Mouse (Mus musculus) limb, embryonic 10.5 days (tissue): ENCODE results near the gene H2-Q10. TPM values are rescaled to one million over a fixed set of nuclear protein-coding genes. Genes with fewer than 3 reads are reported as not detected.
"Not testable (repeated sequence)": the region's sequence is repeated elsewhere in the genome, so short reads cannot be mapped to it uniquely, and the experiment has no call there.

ENCODE experiments used
- DNase-seq: peaks from one replicate; pipeline ENCODE4 v3.0.0-alpha.2; 2017; ENCODE audit warnings: low spot score
- H3K27ac ChIP-seq: fragments of 300-500 bp; sonication (generic); 2 replicates; pipeline ENCODE4 v1.5.1; 2016; ENCODE audit warnings: mild to moderate bottlenecking
- H3K27me3 ChIP-seq: fragments of 300-500 bp; sonication (generic); 2 replicates; pipeline ENCODE4 v1.6.1; 2016; ENCODE audit warnings: low read depth, mild to moderate bottlenecking; ENCODE audit not compliant: poor library complexity, severe bottlenecking
- H3K36me3 ChIP-seq: fragments of 300-500 bp; sonication (generic); 2 replicates; pipeline ENCODE4 v1.6.1; 2016; ENCODE audit warnings: mild to moderate bottlenecking, moderate library complexity
- H3K4me1 ChIP-seq: fragments of 300-500 bp; sonication (generic); 2 replicates; pipeline ENCODE4 v1.6.1; 2016
- H3K4me3 ChIP-seq: fragments of 300-500 bp; sonication (generic); 2 replicates; pipeline ENCODE4 v1.5.1; 2016; ENCODE audit warnings: mild to moderate bottlenecking, moderate library complexity
- H3K9me3 ChIP-seq: fragments of 300-500 bp; sonication (generic); replicated peaks from 2 replicates; pipeline ENCODE4 v1.6.1; 2016; ENCODE audit warnings: mild to moderate bottlenecking
- WGBS: fragments of 180-500 bp; shearing (Covaris S2); methylation state at CpG from one replicate; pipeline ENCODE4 v1.1.7; 2016; 5-methylcytosine and 5-hydroxymethylcytosine counted together
- polyA plus RNA-seq: library from polyadenylated mRNA; unstranded; fragments of >200 nt; fragmentation: Nextera tagmentation; extraction: Ambion mirVana; gene quantifications from 2 replicates; pipeline ENCODE4 v1.2.1, GENCODE M21; 2016

The H2-Q10 gene
- polyA plus RNA-seq, 1 experiment from 2014 or later, result 0.53 TPM

DNA sequence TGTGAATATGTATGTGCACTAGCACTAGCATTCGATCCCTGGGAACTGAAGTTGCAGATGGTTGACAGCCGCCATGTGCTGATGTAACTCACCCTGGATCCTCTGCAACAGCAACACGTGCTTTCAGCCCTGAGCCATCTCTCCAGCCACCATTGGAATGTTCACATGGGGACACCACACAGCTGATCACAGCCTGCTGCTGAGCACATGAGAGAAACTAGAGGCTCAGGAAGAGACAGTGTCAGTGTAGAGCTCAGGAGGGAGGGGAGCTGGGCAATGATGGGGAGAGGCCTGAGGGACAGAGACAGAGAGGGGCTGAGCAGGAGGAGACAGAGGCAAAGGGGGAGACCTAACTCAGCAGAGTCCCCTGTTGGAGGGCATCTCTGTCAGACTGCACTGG, 34.3 kb upstream of the H2-Q10 start:
- peaks cover 12% of the 10 kb centered on the region for H3K4me1 ChIP-seq
- DNase-seq, H3K4me3 ChIP-seq, H3K27ac ChIP-seq, H3K9me3 ChIP-seq, H3K36me3 ChIP-seq: not testable (repeated sequence)
- 81% methylated on average over 3 of the region's 3 CpGs for WGBS
- peaks cover 22% of the 10 kb centered on the region for H3K27me3 ChIP-seq

DNA sequence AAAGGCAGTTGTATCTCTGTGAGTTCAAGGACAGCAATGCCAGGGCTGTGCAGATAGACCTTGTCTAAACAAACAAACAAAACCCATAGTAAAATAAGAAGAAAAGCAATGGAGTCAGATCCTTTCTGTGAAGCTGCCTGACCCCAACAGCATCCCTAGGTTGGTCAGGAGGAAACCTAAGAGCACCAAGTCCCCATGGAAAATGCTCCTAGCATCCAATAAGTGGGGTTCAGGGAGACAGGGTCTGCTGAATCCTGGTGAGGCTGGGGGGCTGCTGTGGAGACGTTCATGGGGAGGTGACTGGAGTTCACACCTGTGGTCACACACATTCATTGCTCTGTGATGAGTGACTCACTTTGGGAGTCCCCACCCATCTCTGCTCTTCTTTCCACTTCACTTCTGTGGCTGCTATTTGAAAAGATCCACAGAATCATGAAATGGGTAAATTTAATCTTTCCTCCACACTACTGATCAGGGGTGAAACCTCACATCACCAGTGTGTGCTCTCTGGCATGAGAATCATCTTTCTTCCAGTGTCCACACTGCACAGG, 32.4 kb upstream of the H2-Q10 start:
- Histone ChIP-seq H3K4me1 (peaks cover 12% of the 10 kb centered on the region), H3K27me3 (peaks cover 22% of the 10 kb centered on the region)
- WGBS, result 65% methylated on average over 1 of the region's 1 CpGs
- not testable (repeated sequence) for DNase-seq, H3K4me3 ChIP-seq, H3K36me3 ChIP-seq, H3K9me3 ChIP-seq, H3K27ac ChIP-seq

DNA sequence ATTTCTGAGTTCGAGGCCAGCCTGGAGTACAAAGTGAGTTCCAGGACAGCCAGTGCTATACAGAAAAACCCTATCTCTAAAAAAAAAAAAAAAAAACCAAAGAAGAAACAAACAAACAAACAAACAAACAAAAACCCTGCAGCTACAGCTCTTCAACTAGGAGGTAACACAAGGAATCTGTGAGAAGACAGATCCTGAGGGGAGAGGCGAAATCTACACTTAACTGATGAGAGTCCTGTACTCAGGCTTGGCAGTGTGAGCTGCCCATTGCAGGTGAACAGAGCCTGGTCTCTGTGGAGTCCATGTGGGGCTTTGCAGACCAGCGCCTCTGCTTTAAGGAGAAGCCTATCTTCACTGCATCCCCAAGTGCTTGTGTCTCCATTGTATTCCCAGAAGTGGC, 31.5 kb upstream of the H2-Q10 start:
- not testable (repeated sequence) for H3K27ac ChIP-seq, DNase-seq, H3K36me3 ChIP-seq, H3K9me3 ChIP-seq
- Histone ChIP-seq H3K4me1 (peaks cover 12% of the 10 kb centered on the region), H3K4me3 (0 out of 2 replicates have a peak overlapping the region, but pooled peaks have one; percentile 63), H3K27me3 (peaks cover 22% of the 10 kb centered on the region)
- 69% methylated on average over 3 of the region's 3 CpGs for WGBS

DNA sequence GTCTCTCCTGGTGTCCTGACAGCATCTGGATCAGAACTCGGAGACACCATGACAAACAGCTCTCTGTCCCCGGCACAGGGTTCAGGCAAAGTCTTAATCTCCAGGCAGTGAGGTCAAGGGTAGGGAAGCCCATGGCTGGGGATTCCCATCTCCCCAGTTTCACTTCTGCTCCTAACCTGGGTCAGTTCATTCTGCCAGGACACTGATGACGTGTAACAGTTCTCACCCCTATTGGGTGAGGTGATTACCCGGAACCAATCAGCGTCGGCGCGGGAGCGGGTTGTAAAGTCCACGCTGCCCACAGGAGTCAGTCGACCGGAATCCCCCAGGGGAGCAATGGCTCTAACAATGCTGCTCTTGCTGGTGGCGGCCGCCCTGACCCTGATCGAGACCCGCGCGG, 31.0 kb upstream of the H2-Q10 start, which contains the start of gene H2-Q7:
Gene H2-Q7, plus strand, starts transcription at position 271 of the 400 bp plus-strand sequence.
- Histone ChIP-seq H3K27me3 (peaks cover 22% of the 10 kb centered on the region), H3K27ac (peak within 1 kb of the TSS; percentile 82)
- WGBS, result 3% methylated on average over 18 of the region's 18 CpGs

DNA sequence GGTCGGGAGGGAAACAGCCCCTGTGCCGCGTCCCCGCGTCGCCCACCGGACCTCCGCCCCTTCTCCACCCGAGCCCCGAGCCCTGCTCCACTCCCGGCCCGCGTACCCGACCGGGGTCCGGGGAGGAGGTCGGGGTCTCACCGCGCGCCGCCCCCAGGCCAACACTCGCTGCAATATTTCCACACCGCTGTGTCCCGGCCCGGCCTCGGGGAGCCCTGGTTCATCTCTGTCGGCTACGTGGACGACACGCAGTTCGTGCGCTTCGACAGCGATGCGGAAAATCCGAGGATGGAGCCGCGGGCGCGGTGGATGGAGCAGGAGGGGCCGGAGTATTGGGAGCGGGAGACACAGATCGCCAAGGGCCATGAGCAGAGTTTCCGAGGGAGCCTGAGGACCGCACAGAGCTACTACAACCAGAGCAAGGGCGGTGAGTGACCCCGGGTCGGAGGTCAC, 30.6 kb upstream of the H2-Q10 start:
- peak; percentile 66 for DNase-seq
- Histone ChIP-seq H3K27me3 (peaks cover 22% of the 10 kb centered on the region), H3K27ac (peak overlapping the region; percentile 82), H3K4me1 (peaks cover 12% of the 10 kb centered on the region), H3K4me3 (peak overlapping the region; percentile 63)
- not testable (repeated sequence) for H3K9me3 ChIP-seq, H3K36me3 ChIP-seq
- WGBS, result 2% methylated on average over 41 of the region's 48 CpGs

More for the DNA sequence above, 31.0 kb upstream of the H2-Q10 start, which contains the start of gene H2-Q7:
- Histone ChIP-seq H3K4me1 (peaks cover 12% of the 10 kb centered on the region), H3K4me3 (peak within 1 kb of the TSS; percentile 63)
- peak; percentile 77 for DNase-seq
- H3K36me3 ChIP-seq, H3K9me3 ChIP-seq: not testable (repeated sequence)

DNA sequence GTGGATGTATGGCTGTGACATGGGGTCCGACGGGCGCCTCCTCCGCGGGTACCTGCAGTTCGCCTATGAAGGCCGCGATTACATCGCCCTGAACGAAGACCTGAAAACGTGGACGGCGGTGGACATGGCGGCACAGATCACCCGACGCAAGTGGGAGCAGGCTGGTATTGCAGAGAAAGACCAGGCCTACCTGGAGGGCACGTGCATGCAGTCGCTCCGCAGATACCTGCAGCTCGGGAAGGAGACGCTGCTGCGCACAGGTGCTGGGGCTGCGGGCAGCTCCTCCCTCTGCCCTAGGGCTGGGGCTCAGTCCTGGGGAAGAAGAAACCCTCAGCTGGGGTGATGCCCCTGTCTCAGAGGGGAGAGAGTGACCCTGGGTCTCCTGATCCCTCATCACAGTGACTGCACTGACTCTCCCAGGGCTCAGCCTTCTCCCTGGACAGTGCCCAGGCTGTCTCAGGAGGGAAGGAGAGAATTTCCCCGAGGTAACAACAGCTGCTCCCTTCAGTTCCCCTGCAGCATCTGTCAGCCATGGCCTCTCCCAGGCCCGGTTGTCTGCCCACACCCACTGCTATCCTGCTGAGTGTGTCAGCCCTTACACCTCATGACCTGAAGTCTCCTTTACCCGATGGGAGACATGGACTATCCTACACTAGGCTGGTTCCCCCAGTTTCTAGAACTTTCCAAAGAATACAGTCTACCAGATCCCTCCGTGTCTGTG, 29.8 kb upstream of the H2-Q10 start:
- H3K4me3 ChIP-seq, result peak overlapping the region; percentile 63; the same call in 1 of the 2 replicates
- not testable (repeated sequence) for H3K36me3 ChIP-seq, H3K9me3 ChIP-seq
- peaks cover 12% of the 10 kb centered on the region for H3K4me1 ChIP-seq
- H3K27ac ChIP-seq, result 0 out of 2 replicates have a peak overlapping the region, but pooled peaks have one; percentile 1
- DNase-seq, result peak; percentile 55
- H3K27me3 ChIP-seq, result peaks cover 22% of the 10 kb centered on the region
- 39% methylated on average over 27 of the region's 27 CpGs for WGBS

DNA sequence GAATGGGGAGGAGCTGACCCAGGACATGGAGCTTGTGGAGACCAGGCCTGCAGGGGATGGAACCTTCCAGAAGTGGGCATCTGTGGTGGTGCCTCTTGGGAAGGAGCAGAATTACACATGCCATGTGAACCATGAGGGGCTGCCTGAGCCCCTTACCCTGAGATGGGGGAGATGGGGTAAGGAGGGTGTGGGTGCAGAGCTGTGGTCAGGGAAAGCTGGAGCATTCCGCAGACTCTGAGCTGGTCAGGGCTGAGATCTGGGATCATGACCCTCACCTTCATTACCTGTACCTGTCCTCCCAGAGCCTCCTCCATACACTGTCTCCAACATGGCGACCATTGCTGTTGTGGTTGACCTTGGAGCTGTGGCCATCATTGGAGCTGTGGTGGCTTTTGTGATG, 27.5 kb upstream of the H2-Q10 start:
- not testable (repeated sequence) for H3K9me3 ChIP-seq, H3K36me3 ChIP-seq, DNase-seq, H3K27ac ChIP-seq, H3K4me3 ChIP-seq
- WGBS, result 92% methylated on average over 2 of the region's 2 CpGs
- Histone ChIP-seq H3K27me3 (peaks cover 19% of the 10 kb centered on the region), H3K4me1 (peaks cover 12% of the 10 kb centered on the region)

DNA sequence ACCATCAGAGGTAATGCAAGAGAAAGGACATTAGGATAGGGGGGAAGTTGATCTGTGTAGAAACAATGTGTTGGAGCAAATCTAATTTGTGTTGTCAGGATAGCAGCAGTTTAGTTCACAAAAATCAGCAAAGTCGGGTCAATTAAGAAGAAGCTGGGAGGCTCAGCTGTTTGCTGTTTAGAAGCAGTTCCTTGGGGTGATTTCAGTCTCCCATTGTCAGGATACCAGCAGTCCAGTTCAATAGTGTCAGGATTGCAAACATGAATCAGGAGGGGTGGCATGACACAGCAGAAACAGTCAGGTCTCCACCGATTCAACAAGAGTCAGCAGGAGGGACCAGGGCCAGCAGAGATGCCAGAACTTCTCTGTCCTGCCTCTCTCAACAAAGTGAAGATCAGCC, 25.4 kb upstream of the H2-Q10 start:
- not testable (repeated sequence) for H3K4me1 ChIP-seq, H3K27me3 ChIP-seq, H3K4me3 ChIP-seq, H3K36me3 ChIP-seq, H3K27ac ChIP-seq, DNase-seq, H3K9me3 ChIP-seq
- 91% methylated on average over 2 of the region's 2 CpGs for WGBS

DNA sequence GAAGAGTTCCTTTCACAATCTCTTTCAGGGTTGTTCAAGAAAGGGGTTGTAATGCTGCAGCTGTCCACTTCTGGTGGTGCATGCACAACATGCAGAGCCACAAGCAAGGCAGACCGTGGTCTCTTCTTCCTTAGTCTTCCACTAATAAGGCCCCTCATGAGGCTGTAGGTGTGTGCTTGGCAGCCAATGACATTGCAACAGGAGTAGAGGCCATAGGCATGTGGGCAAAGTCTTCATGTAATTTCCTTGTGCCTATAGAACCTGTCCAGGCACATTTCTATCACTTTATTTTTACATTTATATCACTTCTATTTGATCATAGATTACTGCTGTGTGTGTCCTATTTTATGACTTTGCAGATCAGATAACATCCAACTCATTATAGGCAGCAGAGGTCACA, 11.6 kb upstream of the H2-Q10 start:
- WGBS, result no CpG with 5 or more reads among the region's 1 CpGs
- not testable (repeated sequence) for H3K9me3 ChIP-seq, DNase-seq, H3K4me1 ChIP-seq, H3K4me3 ChIP-seq, H3K36me3 ChIP-seq, H3K27ac ChIP-seq, H3K27me3 ChIP-seq

DNA sequence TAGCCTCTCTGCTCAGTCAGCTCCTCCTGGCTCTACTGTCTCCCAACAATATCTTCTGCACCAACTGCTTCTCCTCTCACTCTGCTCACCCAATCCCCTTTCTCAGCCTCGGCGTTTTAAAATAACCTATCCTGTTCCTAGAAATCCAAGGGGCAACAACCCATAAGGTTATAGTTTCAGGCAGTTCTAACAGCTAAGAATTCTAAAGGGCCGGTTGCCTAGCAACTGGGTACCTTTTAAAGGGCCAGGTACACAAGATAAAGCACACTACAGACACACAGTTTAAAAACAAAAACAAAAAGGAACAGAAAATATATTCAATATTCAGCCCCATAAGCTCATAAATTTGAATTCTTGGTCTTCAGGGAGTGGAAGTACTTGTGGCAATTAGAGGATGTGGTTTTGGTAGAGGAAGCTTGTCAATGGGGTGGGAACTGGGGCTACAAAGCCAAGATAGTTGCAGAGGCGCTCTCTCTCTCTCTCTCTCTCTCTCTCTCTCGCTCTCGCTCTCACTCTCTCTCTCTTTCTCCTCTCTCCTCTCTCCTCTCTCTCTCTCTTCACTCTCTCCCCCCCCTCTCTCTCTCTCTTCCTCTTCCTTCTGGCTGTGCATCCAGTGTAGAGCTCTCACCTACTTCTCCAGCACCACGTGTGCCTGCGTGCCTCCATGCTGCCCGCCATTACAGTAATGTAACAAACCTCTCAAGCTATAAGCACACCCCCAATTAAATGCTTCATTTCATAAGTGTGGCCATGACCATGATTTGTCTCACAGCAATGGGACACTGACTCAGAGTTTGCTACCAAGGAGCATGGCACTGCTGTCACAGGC, 9.2 kb upstream of the H2-Q10 start:
- not testable (repeated sequence) for H3K27me3 ChIP-seq, H3K4me1 ChIP-seq, H3K27ac ChIP-seq, H3K4me3 ChIP-seq, H3K36me3 ChIP-seq, H3K9me3 ChIP-seq, DNase-seq
- WGBS, result no CpG with 5 or more reads among the region's 9 CpGs

DNA sequence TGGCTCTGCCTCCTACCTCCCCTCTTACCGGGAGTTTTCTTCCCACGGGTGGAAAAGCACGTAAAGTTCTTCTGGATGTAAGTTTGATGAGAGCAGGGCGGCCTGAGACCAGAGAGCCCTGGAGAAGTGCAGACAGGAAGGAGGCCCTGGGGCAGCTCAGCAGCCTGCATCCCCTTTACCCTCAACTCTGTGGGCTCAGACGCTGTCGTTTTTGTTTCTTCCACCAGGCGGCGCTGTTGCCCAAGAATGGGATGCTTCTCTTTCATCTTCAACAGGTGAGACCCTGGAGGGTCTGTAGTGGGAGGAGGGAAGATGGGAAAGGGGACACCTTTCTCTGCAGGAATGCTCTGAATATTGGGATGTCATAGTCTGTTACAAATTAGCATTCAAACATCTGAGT, 4.2 kb upstream of the H2-Q10 start:
- H3K27me3 ChIP-seq, result peaks cover 24% of the 10 kb centered on the region
- DNase-seq, result peak; percentile 77
- H3K9me3 ChIP-seq, H3K27ac ChIP-seq, H3K36me3 ChIP-seq, H3K4me3 ChIP-seq: not testable (repeated sequence)
- H3K4me1 ChIP-seq, result peaks cover 12% of the 10 kb centered on the region
- WGBS, result 11% methylated on average over 8 of the region's 8 CpGs

DNA sequence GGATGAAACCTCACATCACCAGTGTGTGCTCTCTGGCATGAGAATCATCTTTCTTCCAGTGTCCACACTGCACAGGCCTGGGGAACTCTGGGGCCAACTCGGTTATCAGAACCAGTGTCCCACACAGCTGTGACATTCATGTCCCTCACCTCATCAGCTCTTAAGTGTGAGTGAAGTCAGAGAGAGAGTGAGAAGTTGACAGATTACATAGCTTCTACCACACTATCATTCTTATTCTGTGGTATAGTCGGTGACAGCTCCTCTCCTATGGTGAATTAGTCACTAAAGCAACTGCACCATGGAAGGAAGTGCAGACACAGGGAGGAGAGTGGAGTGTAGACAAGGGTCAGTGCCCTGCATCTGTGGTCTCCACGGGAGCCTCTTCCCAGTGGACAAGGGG, 953 bp upstream of the H2-Q10 start:
- Histone ChIP-seq H3K4me1 (peaks cover 13% of the 10 kb centered on the region), H3K27me3 (peaks cover 53% of the 10 kb centered on the region)
- H3K4me3 ChIP-seq, H3K27ac ChIP-seq, H3K36me3 ChIP-seq, DNase-seq, H3K9me3 ChIP-seq: not testable (repeated sequence)
- WGBS, result 68% methylated on average over 3 of the region's 3 CpGs

DNA sequence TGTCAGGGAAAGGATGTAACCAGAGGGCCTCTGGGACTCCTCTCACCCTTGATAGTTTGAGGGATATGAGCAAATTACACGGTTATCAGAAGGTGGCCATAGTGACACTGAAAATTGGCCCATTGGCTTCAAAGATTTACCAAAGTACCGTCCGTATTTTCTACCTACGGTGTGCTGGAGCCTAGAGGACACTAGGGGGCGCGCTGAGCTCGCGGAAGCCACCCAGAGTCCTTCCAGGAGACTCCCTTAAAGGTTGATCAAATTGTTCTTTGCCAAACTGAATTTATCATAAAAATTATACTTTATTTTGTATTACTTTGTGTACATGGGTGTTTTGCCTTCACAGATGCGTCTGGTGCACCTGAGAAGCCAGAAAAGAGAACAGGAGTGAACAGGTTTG, 14.2 kb downstream of the H2-Q10 start:
- WGBS, result 1% methylated on average over 9 of the region's 9 CpGs
- Histone ChIP-seq H3K27ac (no peak overlapping the region), H3K36me3 (no peaks in the 10 kb centered on the region), H3K4me1 (no peaks in the 10 kb centered on the region), H3K27me3 (no peaks in the 10 kb centered on the region), H3K4me3 (no peak overlapping the region), H3K9me3 (no peaks in the 10 kb centered on the region)
- DNase-seq, result peak; percentile 79
